Mouse (Mus musculus) splenic B cell, adult 2 months (primary cell): ENCODE measurements around the gene Mvb12a.
A peak's percentile ranks its signal among the peaks of the same experiment; 100 is the strongest.

Experiments used
- DNase-seq: peaks from one replicate; pipeline ENCODE4 v3.0.0-alpha.2; 2011; ENCODE audit warnings: low read depth, low spot score
- H3K27me3 ChIP-seq: 2 replicates; pipeline ENCODE4 v1.6.1; 2012; ENCODE audit warnings: mild to moderate bottlenecking, low read length, moderate library complexity, mixed read lengths; ENCODE audit not compliant: control insufficient read depth, poor library complexity, insufficient read depth, severe bottlenecking
- H3K36me3 ChIP-seq: 2 replicates; pipeline ENCODE4 v1.6.1; 2012; ENCODE audit warnings: mild to moderate bottlenecking, low read length, moderate library complexity, mixed read lengths; ENCODE audit not compliant: control insufficient read depth, poor library complexity, insufficient read depth, severe bottlenecking

Mvb12a gene

DNA sequence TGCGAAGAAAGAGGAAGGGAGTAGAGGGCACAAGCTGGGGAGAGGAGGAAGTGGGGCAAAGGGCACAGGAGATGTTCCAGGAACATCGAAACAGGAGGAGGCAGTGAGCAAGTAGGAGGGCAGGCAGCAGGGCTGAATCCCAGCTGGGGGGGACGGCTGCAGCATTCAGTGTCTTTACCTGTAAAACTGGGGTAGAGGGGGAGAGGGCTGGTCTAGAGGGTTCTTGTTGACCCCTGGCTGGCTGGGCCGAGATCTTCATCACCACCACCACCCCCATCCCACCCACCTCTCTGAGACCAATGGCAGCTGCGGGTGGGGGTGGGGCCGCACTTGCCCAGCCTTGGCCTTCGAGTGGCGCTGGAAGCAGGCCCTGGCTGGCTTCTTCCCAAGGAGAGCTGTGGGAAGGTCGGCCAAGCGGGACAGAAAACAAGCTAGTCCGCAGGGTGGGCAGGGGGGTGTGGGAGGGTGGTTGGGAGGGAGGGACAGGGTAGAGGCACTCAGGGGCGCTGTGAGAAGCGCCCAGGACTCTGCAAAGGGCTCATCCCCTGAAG, 25.7 kb downstream of the Mvb12a start, which contains the start of gene Slc27a1:
Gene Slc27a1, plus strand, starts transcription at position 496 of the 551 bp plus-strand sequence.
- no peak for DNase-seq
- Histone ChIP-seq H3K27me3 (no peaks in the 10 kb centered on the region), H3K36me3 (no peaks in the 10 kb centered on the region)

DNA sequence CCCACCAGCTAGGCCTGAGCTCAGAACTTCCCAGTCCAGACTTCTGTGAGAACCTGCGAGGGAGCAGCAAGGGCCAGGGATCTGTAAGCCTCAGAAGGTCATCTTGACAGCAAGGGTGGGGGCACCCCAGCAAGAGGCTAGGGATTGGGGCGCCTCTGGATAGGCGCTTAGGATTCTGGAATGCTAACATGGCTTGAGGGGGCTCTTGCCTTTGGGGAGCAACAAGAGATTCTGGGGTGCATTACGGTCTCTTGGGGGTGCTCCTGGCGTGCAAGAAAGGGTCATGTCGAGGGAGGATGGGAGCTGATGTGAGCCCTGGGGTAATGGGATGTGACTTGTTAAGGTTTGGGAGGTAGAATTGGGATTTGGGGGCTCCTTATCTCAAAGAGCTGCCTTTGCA, 26.2 kb downstream of the Mvb12a start:
- DNase-seq: no peak
- Histone ChIP-seq H3K27me3 (no peaks in the 10 kb centered on the region), H3K36me3 (no peaks in the 10 kb centered on the region)

DNA sequence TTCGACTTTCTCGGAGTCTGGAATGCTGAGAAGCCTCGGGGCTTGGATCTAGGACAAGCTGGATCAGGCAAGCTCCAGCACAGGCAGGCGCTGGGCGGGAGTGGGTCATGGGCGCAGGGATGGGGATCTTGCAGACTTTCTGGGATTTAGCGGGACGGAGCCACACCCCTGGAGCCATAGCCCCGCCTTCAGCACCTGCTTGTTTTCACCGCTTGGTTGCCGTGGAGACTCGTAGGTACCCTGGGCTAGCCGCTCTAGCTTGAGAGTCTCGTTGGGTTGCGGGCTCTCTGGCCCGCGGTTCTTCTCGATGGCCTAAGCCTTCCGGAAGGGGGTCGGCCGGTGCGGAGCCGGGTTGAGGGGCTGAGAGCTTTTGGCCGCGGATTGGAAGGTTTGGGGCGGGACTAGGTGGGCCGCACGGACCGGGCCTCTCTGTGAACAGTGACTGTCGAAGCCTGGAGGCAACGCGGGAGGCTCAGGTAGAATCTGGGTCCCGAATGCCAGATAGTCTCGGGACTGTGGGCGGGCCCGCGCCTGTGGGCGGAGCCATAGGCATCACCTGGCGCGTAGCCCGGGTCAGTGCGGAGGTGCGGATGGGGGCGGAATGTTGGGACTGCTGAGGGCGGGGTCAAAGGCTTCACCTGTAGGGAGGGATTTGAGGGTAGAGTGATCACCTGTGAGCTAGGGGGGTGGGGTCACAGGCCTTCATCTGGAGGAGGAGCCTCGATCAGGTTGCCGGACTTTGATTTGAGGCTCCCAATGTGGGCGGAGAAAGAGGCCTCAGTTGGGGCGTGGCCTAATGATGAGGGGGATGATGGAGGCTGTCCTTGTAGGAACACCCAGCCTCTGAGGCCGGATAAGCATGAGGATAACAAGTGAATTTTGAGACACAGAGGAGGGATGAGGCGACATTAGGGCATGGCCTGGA, 26.9 kb downstream of the Mvb12a start:
- peak; percentile 89 for DNase-seq
- no peaks in the 10 kb centered on the region for H3K36me3 ChIP-seq
- H3K27me3 ChIP-seq: no peaks in the 10 kb centered on the region

DNA sequence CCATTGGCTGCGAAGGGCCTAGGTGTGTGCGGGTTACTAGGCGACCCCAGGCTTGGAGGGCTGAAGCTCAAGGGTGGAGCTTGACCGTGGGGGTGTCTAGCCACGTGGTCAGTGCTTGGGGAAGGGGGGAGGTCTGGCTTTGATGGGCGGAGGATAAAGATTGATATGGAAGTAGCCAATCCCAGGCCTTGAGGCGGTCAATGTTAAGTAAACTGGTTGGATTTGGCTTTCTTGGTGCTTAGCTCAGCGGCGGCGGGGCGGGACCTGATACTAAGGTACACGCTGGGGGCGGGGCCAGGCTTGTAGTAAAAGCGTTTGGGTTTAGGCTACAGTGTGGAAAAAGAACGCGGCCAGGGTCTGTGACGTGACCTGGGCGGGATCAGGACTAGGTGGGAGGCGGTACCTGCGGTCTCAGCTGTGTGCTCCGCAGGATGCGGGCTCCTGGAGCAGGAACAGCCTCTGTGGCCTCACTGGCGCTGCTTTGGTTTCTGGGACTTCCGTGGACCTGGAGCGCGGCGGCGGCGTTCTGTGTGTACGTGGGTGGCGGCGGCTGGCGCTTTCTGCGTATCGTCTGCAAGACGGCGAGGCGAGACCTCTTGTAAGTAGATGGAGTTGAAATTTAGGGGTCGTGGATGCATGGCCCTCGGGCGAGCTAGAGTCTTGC, 27.7 kb downstream of the Mvb12a start:
- Histone ChIP-seq H3K36me3 (no peaks in the 10 kb centered on the region), H3K27me3 (no peaks in the 10 kb centered on the region)
- peak; percentile 91 for DNase-seq

DNA sequence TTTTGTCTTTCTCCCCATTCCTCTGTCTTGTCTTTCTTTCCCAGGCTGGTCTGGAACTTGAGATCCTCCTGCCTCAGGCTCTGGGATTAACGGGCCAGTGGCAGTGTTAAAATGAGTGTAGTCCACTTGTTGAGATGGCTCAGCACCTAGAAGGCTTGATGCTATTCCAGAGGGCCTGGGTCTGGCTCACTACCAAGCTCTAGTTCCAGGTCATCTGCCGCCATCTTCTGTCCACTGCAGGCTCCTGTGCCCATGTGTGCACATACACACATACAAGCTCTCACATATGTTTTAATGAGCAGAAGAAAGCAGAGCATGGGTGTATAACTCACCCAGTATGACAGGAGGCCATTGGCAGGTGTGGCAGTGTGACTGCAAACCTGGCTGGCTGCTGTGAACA, 29.4 kb downstream of the Mvb12a start:
- no peak for DNase-seq
- Histone ChIP-seq H3K27me3 (no peaks in the 10 kb centered on the region), H3K36me3 (no peaks in the 10 kb centered on the region)

DNA sequence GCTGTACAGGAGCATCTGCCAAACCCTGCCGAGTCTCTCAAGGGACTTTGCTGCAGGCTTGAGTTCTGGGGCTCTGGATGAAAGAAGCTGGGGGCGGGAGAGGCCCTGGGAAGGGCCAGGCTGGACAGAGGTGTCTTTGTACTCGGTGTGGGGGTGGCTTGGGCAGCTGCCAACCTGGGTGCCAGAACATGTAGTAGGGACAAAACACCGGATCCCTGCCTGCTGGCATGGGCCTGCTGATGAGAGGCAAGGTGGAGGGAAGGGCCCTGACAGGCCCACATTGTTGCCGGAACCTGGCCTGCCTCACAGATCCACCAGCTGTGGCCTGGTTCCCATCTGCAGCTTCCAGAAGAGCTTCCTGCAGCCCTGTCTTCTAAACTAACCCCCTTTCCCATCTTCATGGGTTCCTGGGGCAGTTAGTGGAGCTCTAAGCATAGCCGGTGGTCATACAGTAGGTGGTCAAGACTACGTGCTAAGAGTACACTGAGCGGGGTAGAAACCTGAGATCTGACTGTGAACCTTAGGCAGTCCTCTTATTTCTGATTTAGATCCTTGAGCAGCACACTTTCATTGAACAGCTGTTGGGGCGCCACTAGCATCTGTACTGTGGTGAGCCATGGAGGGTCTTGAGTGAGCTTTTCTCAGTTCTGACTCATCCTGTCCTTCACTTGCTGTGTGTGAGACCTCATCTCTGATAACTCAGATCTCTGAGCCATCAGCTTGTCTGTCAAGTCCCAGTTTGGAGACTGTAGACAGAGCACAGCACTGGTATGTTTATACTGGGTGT, 30.3 kb downstream of the Mvb12a start:
- H3K36me3 ChIP-seq: no peaks in the 10 kb centered on the region
- no peaks in the 10 kb centered on the region for H3K27me3 ChIP-seq
- DNase-seq: no peak

DNA sequence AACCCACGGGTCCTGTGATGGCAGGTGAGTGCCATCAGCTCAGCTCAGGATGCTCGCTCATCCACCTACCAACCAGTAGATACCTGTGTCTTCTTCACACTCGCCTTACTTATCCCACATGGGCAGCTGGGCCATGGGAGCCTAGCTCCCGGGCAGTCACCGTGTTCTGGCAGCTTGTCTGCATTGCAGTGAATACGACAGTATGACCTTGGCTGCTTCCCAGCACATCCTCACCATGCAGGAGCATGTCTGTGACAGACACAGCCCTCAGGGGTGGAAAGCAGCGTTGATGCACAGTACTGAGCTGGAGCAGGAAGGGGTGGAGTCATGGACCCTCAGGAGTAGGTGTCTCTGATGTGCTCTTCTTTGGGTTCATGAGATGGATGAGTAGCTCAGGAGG, 31.7 kb downstream of the Mvb12a start:
- H3K36me3 ChIP-seq: no peaks in the 10 kb centered on the region
- DNase-seq: no peak

DNA sequence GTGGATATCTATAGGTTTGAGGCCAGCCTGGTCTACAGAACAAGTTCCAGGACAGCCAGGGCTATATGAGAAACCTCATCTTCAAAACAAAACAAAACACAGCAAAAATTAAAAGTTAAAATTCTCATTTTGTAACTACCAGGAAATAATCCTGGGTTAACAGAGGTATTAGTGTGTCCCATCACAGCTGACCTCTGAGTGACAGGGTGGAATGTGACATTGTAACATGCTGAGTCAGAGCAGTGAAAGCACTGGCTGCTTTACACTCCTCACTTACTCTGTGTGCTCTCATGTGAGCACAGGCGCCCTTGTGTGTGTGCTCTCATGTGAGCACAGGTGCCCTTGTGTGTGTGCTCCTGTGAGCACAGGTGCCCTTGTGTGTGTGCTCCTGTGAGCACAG, 32.3 kb downstream of the Mvb12a start:
- no peaks in the 10 kb centered on the region for H3K27me3 ChIP-seq
- no peak for DNase-seq
- no peaks in the 10 kb centered on the region for H3K36me3 ChIP-seq

More for the DNA sequence above, 31.7 kb downstream of the Mvb12a start:
- no peaks in the 10 kb centered on the region for H3K27me3 ChIP-seq

DNA sequence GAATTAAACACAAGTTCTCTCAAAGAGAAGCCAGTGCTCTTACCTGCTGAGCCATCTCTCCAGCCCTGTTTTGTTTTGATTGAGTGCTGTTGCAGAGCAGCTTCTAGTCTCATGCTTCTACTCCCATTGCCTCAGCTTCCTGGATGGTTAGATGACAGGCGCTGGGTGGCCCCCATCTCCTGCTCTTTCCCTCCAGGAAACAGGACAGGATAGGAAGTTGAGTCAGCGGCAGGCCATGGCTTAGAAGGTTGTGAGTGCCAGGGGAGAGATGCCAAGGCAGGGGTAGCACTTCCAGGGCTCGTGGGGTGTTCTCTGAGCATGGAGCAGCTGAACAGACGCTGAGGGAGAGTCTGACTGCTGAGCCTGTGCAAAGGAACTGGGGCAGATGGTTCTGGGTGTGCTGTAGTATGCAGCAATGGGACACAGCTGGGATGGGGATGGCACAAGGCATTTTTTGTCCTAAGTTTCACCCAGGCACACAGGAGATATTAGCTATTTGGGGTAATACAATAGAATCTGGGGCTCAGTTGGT, 35.2 kb downstream of the Mvb12a start:
- H3K27me3 ChIP-seq: no peaks in the 10 kb centered on the region
- no peak for DNase-seq
- no peaks in the 10 kb centered on the region for H3K36me3 ChIP-seq

DNA sequence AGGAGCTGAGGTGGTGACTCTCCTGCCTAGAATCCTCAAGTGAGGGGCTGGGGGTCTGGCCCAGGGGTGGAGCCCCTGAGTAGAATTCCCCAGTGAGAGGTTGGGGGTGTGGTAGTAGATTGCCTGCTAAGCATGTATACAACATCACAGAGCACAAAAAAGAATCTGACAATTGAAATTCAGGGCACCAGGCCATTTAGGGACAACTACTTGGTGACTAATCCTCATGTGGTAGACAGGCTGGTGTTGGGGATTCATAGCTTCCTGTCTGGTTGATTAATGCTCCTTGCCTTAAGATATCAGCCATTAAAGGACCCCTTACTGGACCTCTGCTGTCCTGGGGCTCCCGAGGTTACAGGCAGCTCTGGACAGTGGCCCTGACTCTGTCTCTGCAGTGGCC, 36.3 kb downstream of the Mvb12a start:
- H3K36me3 ChIP-seq: no peaks in the 10 kb centered on the region
- no peak for DNase-seq
- no peaks in the 10 kb centered on the region for H3K27me3 ChIP-seq

DNA sequence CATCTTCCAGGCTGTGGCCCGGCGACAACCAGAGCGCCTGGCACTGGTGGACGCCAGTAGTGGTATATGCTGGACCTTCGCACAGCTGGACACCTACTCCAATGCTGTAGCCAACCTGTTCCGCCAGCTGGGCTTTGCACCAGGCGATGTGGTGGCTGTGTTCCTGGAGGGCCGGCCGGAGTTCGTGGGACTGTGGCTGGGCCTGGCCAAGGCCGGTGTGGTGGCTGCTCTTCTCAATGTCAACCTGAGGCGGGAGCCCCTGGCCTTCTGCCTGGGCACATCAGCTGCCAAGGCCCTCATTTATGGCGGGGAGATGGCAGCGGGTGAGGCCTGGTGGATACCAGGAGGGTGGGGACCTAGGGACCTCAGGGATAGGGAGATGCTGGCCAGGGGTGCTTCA, 36.8 kb downstream of the Mvb12a start:
- DNase-seq: no peak
- H3K27me3 ChIP-seq: no peaks in the 10 kb centered on the region
- no peaks in the 10 kb centered on the region for H3K36me3 ChIP-seq

DNA sequence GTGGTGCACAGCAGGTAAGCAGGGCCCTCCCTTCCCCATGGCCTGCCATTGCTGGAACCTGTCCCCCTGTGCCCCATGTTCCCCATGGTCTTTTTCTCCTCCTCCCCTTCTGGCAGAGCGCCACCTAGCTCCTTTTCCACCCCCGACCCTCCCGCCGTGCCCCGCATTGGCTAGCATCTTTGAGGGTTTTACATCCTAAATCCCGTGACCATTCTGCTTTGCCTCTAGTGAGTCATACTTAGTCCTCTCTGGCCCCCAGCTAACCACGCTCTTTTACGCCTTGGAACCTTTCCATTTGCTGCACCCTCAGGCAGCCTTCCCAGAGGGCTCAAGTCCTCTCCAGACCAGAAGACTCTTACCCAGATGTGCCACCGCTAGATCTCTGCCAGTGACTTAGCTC, 37.5 kb downstream of the Mvb12a start:
- H3K36me3 ChIP-seq: no peaks in the 10 kb centered on the region
- no peaks in the 10 kb centered on the region for H3K27me3 ChIP-seq
- DNase-seq: no peak

DNA sequence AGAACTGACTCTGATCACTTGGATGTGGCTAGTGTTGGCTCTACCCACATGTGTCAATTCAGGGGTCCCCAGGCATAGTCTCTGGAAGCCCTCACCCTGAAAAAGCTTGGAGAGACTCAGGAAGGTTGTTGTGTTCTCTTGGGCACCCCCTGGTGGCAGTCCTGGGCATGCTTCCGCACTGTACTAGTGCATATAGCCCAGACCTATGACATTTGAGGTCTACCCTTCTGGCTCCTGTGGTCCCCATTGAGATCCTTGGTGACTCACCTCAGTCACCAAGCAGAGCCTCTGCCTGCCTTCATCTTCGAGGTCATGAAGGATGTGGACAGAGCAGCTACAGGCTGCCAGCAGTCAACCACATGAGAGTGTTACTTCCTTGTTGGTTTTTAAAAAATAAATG, 44.2 kb downstream of the Mvb12a start:
- Histone ChIP-seq H3K36me3 (no peaks in the 10 kb centered on the region), H3K27me3 (no peaks in the 10 kb centered on the region)
- peak; percentile 52 for DNase-seq

DNA sequence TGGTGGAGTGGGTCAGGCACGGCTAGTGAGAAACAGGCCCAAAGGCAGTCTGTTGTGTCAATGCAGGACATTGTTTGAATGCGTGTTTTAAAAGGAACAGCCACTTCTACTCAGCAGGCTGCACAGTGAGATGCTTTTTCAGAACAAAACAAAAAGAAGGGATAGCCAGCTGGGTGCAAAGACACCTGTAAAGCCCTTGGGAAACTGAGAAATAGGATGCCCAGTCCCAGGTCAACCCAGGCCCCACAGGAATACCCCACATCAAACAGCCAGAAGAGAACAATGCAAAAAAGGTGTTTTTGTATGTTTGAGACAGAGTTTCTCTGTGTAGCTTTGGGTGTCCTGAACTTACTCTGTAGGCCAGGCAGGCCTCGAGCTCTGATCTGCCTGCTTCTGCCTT, 46.0 kb downstream of the Mvb12a start:
- no peaks in the 10 kb centered on the region for H3K27me3 ChIP-seq
- no peak for DNase-seq
- no peaks in the 10 kb centered on the region for H3K36me3 ChIP-seq
